8 mouse cellular contexts compared by ENCODE assay signal in the genomic region with DNA sequence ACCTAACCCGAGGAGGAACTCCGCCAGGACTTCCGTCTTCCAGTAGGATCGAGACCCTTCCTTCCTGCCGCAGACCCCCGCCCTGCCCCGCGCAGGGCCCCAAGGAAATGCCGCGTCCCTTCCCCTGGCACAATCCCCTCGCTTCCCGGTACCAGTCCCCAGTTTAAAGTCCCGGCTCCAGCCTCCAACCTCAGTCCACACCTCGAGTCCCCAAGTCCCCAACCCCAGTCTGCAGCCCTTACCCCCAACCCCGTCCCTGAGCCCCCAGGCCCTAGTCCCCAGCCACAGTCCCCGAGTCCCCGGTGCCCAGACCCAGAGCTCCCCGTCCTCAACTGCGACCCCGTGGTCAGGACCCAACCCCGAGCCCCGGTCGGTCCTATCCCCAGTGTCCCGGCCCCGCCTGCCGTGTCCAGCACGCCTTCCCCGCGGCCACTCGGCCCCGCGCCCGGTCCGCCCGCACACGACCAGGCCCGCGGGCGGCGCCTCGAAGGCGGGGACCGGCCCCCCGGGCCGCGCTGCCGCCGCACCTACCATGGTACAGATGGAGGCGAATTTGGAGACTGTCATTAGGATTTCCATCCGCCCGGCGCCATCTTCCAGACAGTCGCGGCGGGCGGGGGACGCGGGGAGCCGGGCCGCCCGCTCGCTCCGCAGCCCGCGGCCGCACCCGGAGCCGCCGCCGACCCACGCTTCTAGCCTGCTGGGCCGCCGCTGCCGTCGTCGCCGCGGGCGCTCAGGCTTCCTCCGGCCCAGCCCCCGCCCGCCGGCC. TPM values are rescaled to one million over a fixed set of nuclear protein-coding genes. Genes with fewer than 3 reads are reported as not detected.
DNase-seq lines count a peak whose midpoint lies in the region; ATAC-seq and TF ChIP-seq lines count a peak whose summit lies in the region.

No protein-coding gene starts in this region.

- peak overlapping the region; percentile 93 for H3K27ac ChIP-seq in kidney, postnatal 0 days
- peak overlapping the region; percentile 69 for H3K27ac ChIP-seq in macrophage
- peak overlapping the region; percentile 93 for H3K27ac ChIP-seq in stomach, embryonic 16.5 days (ENCODE audit: low read length)

- H3K4me2 ChIP-seq in kidney, postnatal 0 days (ENCODE audit: low read length) = peak overlapping the region; percentile 82
- peak overlapping the region; percentile 79 for H3K4me2 ChIP-seq in stomach, embryonic 16.5 days (ENCODE audit: low read depth, low read length)

- ATAC-seq in cerebellum, adult (ENCODE audit: insufficient number of reproducible peaks, low FRiP score, low TSS enrichment) = peak; percentile 21; the same call in 1 of the 2 replicates
- peak; percentile 51 for ATAC-seq in kidney, postnatal 0 days (replicated peaks; ENCODE audit: low FRiP score, low read depth)
- ATAC-seq in stomach, embryonic 16.5 days (ENCODE audit: insufficient read depth, low FRiP score) = peak; percentile 57

- peak overlapping the region; percentile 95 for H3K4me3 ChIP-seq in kidney, postnatal 0 days (replicated peaks; ENCODE audit: low read depth, low read length)
- peak overlapping the region; percentile 81 for H3K4me3 ChIP-seq in macrophage (ENCODE audit: inconsistent target)
- H3K4me3 ChIP-seq in stomach, embryonic 16.5 days (replicated peaks; ENCODE audit: low read length) = peak overlapping the region; percentile 97

- no peaks in the 10 kb centered on the region for H3K36me3 ChIP-seq in kidney, postnatal 0 days (ENCODE audit: insufficient read depth, low read length)
- H3K36me3 ChIP-seq in macrophage (ENCODE audit: inconsistent target) = no peaks in the 10 kb centered on the region
- no peaks in the 10 kb centered on the region for H3K36me3 ChIP-seq in stomach, embryonic 16.5 days (ENCODE audit: control insufficient read depth, insufficient read depth, low read length)

- H3K4me1 ChIP-seq in kidney, postnatal 0 days (replicated peaks; ENCODE audit: insufficient read depth, low read length) = peaks cover 28% of the 10 kb centered on the region
- H3K4me1 ChIP-seq in stomach, embryonic 16.5 days (ENCODE audit: control insufficient read depth, insufficient read depth, low read length) = peaks cover 38% of the 10 kb centered on the region

- peak overlapping the region; percentile 96 for H3K9ac ChIP-seq in kidney, postnatal 0 days (ENCODE audit: low read depth, low read length)
- H3K9ac ChIP-seq in stomach, embryonic 16.5 days (ENCODE audit: low read length) = peak overlapping the region; percentile 97

- H3K9me3 ChIP-seq in kidney, postnatal 0 days (replicated peaks; ENCODE audit: low read length) = no peaks in the 10 kb centered on the region
- H3K9me3 ChIP-seq in stomach, embryonic 16.5 days (replicated peaks; ENCODE audit: control insufficient read depth, low read length) = no peaks in the 10 kb centered on the region

- no peak for TF ChIP-seq CTCF in kidney, postnatal 0 days (IDR thresholded peaks at IDR 0.05; ENCODE audit: low read depth)

- peaks cover 50% of the 10 kb centered on the region for H3K79me2 ChIP-seq in macrophage (ENCODE audit: inconsistent target)

- 1% methylated on average over 60 of the region's 83 CpGs for WGBS in kidney, postnatal 0 days
- under 1% methylated on average over 70 of the region's 83 CpGs for WGBS in macrophage (ENCODE audit: missing documents)
- under 1% methylated on average over 69 of the region's 83 CpGs for WGBS in stomach, embryonic 16.5 days

- no peaks in the 10 kb centered on the region for H3K27me3 ChIP-seq in kidney, postnatal 0 days (ENCODE audit: insufficient read depth, low read length)
- no peaks in the 10 kb centered on the region for H3K27me3 ChIP-seq in stomach, embryonic 16.5 days (ENCODE audit: control insufficient read depth, insufficient read depth, low read length)

- DNase-seq in cerebellum, postnatal 25 days = no peak
- DNase-seq in 416B (ENCODE audit: low read depth) = peak; percentile 36
- peak; percentile 63 to 71 for DNase-seq in cerebellum, postnatal 14 days
- peak; percentile 42 to 57 for DNase-seq in gastrocnemius, postnatal 4 days (ENCODE audit: low spot score in 2 of 2)
- peak; percentile 43 for DNase-seq in kidney, postnatal 0 days (ENCODE audit: low spot score)

RNA-seq across cellular contexts. Expression of gene Usp12, which starts 0.5 kb away (rescaled TPM):
- 10 to 100 TPM; 24.1 to 26.7 TPM for total RNA-seq in gastrocnemius, postnatal 4 days (2021)
- 18.7 and 20.0 TPM in 2 replicates for polyA plus RNA-seq in kidney, postnatal 0 days (2015; fragmentation: Nextera tagmentation; extraction: Ambion mirVana)
- 100 to 1,000 TPM in 12 of 26 experiments, 10 to 100 TPM in 14; 37.3 to 274 (median 98.0) TPM for total RNA-seq in macrophage (2018; cell fraction: chromatin; rRNA removed)
- 100 to 1,000 TPM in 1 of 26 experiments, 10 to 100 TPM in 25; 44.9 to 106 (median 60.7) TPM for total RNA-seq in macrophage (2018; cell fraction: cytosol; rRNA removed)
- total RNA-seq in macrophage (2018; cell fraction: nucleus; rRNA removed) = 100 to 1,000 TPM in 13 of 26 experiments, 10 to 100 TPM in 13; 47.1 to 310 (median 98.8) TPM
- 31.8 to 48.8 TPM (median 40.6 TPM) in 3 replicates for polyA plus RNA-seq in macrophage (2018)
- polyA plus RNA-seq in stomach, embryonic 16.5 days (2015; fragmentation: Nextera tagmentation; extraction: Ambion mirVana) = 18.2 and 18.3 TPM in 2 replicates

RNA-seq across cellular contexts. Expression of gene Rpl21, which starts 38.4 kb away (rescaled TPM):
- total RNA-seq in gastrocnemius, postnatal 4 days (2021) = 100 to 1,000 TPM; 307 to 331 TPM
- polyA plus RNA-seq in kidney, postnatal 0 days (2015; fragmentation: Nextera tagmentation; extraction: Ambion mirVana) = 604 and 688 TPM in 2 replicates
- 100 to 1,000 TPM in 6 of 26 experiments, 10 to 100 TPM in 20; 59.0 to 135 (median 82.7) TPM for total RNA-seq in macrophage (2018; cell fraction: chromatin; rRNA removed)
- total RNA-seq in macrophage (2018; cell fraction: cytosol; rRNA removed) = 100 to 1,000 TPM; 253 to 777 (median 381) TPM
- total RNA-seq in macrophage (2018; cell fraction: nucleus; rRNA removed) = 100 to 1,000 TPM in 5 of 26 experiments, 10 to 100 TPM in 21; 57.0 to 124 (median 79.0) TPM
- 497 to 698 TPM (median 498 TPM) in 3 replicates for polyA plus RNA-seq in macrophage (2018)
- polyA plus RNA-seq in stomach, embryonic 16.5 days (2015; fragmentation: Nextera tagmentation; extraction: Ambion mirVana) = 401 and 513 TPM in 2 replicates

RNA-seq across cellular contexts. Expression of gene Rasl11a, which starts 50.6 kb away (rescaled TPM):
- 1 to 10 TPM; 4.3 to 5.0 TPM for total RNA-seq in gastrocnemius, postnatal 4 days (2021)
- polyA plus RNA-seq in kidney, postnatal 0 days (2015; fragmentation: Nextera tagmentation; extraction: Ambion mirVana) = 112 and 115 TPM in 2 replicates
- total RNA-seq in macrophage (2018; cell fraction: chromatin; rRNA removed) = not detected
- under 1 TPM in 5 of 26 experiments, not detected in 21; 0.10 to 0.32 (median 0.16) TPM for total RNA-seq in macrophage (2018; cell fraction: cytosol; rRNA removed)
- total RNA-seq in macrophage (2018; cell fraction: nucleus; rRNA removed) = not detected
- polyA plus RNA-seq in macrophage (2018) = not detected in 3 replicates
- 13.1 and 14.1 TPM in 2 replicates for polyA plus RNA-seq in stomach, embryonic 16.5 days (2015; fragmentation: Nextera tagmentation; extraction: Ambion mirVana)

Comparison
In these comparisons a context has a peak if more than half of its experiments do, and no peak if none do; other contexts are left out.
1. DNase-seq: peak in 416B (single experiment), cerebellum, postnatal 14 days (2 of 2), gastrocnemius, postnatal 4 days (2 of 2) and kidney, postnatal 0 days (single experiment); none in cerebellum, postnatal 25 days (0 of 2).
2. RNA of gene Rasl11a, which starts 50.6 kb away (polyA plus RNA-seq): 112 to 115 TPM in kidney, postnatal 0 days and 13.1 to 14.1 TPM in stomach, embryonic 16.5 days; not detected in macrophage; every median in the first group is over 10 times any median in the second.
3. Peak in every context shown above with its lines, with median percentiles within 50 percentile points of each other: ATAC-seq, H3K27ac ChIP-seq and H3K4me3 ChIP-seq.